Mouse (Mus musculus) gastrocnemius, postnatal 14 days (tissue): ENCODE data around the gene Actl6b. TPM values are rescaled to one million over a fixed set of nuclear protein-coding genes. Genes with fewer than 3 reads are reported as not detected.
A peak's percentile ranks its signal among the peaks of the same experiment; 100 is the strongest.

ENCODE experiments used
- DNase-seq: peaks from one replicate; pipeline ENCODE4 v3.0.0; 2021; ENCODE audit warnings: mixed read lengths
- intact Hi-C: fragments of 180-260 bp; cut with DNase I; formaldehyde crosslinking; loops from one replicate; pipeline ENCODE4 v1.15.1; 2025; ENCODE audit warnings: low total_unique reads
- long read RNA-seq, 2 experiments: library from polyadenylated mRNA; stranded (forward); transcript quantifications; one replicate each; pipeline ENCODE4 v2.0.0; 2021
- total RNA-seq, 2 experiments: library from RNA; stranded (reverse); gene quantifications; 2 replicates each; pipeline ENCODE4 v1.2.3; 2021

The Actl6b gene
- total RNA-seq, result not detected
- long read RNA-seq, experiment 1, result 0 reads
- long read RNA-seq, experiment 2, result 0 reads

- intact Hi-C loops, result no loop called here
- DNase-seq, result peak; percentile 72
Observed at GRCm38 (mm10) chr5:137553411-137553837, at the start of gene Actl6b. TSS of gene Actl6b (plus strand) at chr5:137553517.

- DNase-seq, result peak; percentile 3
- intact Hi-C loops, result no loop called here
Observed at GRCm38 (mm10) chr5:137504041-137504440, 49.3 kb upstream of the Actl6b start.

DNA sequence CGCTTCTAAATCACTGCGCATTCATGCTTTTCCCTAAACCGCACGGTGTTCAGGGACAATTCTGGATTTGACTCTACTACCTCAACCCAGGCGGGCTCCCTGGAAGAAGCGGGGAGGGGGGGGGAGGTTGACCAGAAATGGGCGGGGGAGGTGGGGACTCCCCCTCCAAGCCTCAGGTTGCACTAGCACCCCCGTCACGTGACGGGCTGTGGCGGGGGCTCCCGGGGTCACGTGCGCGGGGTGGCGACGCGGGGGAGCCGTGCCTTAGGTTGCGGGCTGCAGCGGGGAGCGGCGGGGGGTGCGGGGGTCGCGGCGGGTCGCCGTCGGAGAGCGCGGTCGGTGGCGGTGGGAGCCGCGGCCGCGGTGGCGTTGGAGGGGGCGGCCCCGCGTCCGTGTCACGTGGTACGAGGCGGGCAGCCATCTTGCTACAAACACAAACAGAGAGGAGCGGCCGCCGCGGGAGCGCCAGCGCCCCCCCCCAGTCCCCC lies 43.3 kb upstream of the Actl6b start:
- DNase-seq, result peak; percentile 83
- intact Hi-C loops, result loop anchor here (10.0 kb wide), 1 partner anchor 75 kb away; no protein-coding TSS in a partner anchor

DNA sequence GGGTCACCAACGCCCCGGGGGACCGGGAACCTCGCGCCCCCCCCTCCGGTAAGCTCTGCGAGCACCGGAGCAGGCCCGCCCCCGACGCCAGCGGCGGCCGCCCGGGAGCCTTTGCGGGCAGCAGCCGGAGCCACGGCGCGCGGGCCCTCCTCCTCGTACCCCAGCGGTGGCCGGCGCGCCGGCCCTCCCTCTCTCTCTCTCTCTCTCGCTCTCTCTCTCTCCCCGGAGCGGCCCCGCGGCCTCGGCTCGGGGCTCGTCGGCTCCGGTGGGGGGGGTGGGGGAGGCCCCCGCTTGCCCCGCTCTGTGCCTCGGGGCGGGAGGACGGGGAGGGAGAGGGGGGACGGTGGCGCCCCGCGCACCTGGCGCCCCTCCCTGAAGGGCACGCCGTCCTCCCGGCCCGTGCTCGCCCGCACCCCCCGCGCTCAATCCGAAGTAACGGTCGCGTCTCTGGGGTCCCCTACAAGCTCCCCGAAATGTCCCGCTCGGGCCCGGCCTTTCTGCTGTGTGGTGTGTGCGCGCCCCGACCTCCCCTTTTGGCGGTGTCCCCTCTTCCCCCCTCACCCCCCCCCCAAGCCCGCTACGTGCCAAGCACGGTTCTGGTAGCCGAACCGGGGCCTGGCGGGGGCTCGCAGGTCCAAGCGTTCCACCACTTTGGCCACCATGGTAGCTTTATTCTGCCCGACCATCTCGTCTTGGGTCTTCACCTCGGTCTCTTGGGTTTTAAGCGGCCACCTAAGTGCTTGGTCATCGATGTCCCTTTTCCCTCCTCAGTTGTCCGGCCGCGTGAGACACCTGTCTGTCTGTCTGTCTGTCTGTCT lies 42.5 kb upstream of the Actl6b start:
- no peak for DNase-seq
- intact Hi-C loops, result loop anchor here (10.0 kb wide), 1 partner anchor 74 kb away; no protein-coding TSS in a partner anchor

GRCm38 (mm10) chr5:137511706-137512105 lies 41.6 kb upstream of the Actl6b start:
- intact Hi-C loops, result loop anchor here (10.0 kb wide), 1 partner anchor 73 kb away; no protein-coding TSS in a partner anchor
- no peak for DNase-seq

DNA sequence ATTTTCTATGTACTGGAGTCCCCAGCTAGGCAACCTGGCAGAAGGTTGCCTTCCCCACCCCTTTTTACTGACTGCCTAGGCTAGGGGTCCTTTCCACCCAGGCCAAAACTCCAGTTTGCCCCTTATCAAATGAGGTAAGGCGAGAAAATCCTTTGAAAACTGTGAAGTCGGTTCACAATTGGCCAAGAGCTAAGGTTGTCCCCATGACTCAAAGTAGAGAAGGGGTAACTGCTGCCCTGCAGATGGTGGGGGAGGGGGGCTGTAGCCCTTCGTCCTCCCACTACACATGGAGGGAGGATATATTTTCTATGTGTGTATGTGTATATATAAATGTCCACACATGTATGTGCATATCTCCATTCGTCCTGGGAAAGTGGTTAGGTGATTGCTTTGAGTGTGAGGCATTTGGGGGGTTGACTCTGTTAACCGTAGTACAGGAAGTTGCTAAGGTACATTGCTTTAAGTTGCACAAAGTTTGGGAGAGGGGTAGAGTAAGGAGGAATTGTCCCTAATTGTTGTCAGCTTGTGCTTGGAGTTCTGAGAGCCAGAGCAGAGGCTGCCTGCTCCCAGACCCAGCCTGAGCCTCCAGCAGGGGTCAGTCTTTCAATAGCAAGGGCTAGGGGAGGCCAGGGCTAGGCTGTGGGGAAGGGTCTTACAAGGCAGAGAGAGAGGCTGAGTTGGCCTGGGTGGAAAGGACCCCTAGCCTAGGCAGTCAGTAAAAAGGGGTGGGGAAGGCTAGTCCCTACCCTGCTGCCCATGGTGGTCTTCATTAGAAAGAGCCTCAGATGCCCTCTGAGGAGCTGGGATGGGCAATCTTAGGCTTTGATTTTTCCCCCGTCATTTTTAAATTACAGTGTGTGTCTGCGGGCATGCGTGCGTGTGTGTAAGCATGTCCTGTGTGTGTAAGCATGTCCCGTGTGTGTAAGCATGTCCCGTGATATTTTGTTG lies 40.2 kb upstream of the Actl6b start:
- intact Hi-C loops, result loop anchor here (10.0 kb wide), 1 partner anchor 72 kb away; no protein-coding TSS in a partner anchor
- no peak for DNase-seq

- intact Hi-C loops, result loop anchor here (10.0 kb wide), 1 partner anchor 71 kb away; no protein-coding TSS in a partner anchor
- no peak for DNase-seq
Observed at GRCm38 (mm10) chr5:137513951-137514721, 39.2 kb upstream of the Actl6b start.

DNA sequence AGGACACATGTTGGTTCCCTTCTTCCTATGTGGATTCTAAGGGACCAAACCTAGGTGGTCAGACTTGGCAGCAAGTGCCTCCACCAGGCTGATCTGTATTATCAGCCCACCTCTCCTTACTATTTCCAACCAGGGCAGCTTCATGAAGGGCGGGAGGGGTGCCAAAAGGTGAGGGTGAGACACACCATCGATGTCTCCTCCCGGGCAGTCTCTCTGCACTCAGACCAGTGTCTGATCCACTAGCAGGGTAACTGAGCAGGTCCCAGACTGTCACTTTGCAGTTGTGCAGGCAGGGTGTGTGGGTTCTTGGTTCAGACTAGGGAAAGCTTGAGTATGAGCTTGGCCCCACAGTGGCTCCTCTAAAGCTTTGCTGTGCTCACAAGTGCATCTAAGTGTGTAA lies 38.5 kb upstream of the Actl6b start:
- intact Hi-C loops, result loop anchor here (10.0 kb wide), 1 partner anchor 70 kb away; no protein-coding TSS in a partner anchor

GRCm38 (mm10) chr5:137518436-137518835 lies 34.9 kb upstream of the Actl6b start, which contains the start of gene Gigyf1:
TSS of gene Gigyf1 (plus strand) at chr5:137518548.
- intact Hi-C loops, result loop anchor here (10.0 kb wide), 1 partner anchor 66 kb away; no protein-coding TSS in a partner anchor
- DNase-seq, result no peak

More for the DNA sequence above, 38.5 kb upstream of the Actl6b start:
- DNase-seq, result no peak

- intact Hi-C loops, result loop anchor here (10.0 kb wide), 2 partner anchors 65 to 115 kb away; no protein-coding TSS in a partner anchor
- no peak for DNase-seq
Observed at GRCm38 (mm10) chr5:137519691-137520550, 33.4 kb upstream of the Actl6b start.

GRCm38 (mm10) chr5:137521861-137522260 lies 31.5 kb upstream of the Actl6b start:
- no peak for DNase-seq
- intact Hi-C loops, result loop anchor here (10.0 kb wide), 1 partner anchor 113 kb away; no protein-coding TSS in a partner anchor

- DNase-seq, result no peak
- intact Hi-C loops, result loop anchor here (10.0 kb wide), 1 partner anchor 112 kb away; no protein-coding TSS in a partner anchor
Observed at GRCm38 (mm10) chr5:137522711-137523110, 30.6 kb upstream of the Actl6b start.

DNA sequence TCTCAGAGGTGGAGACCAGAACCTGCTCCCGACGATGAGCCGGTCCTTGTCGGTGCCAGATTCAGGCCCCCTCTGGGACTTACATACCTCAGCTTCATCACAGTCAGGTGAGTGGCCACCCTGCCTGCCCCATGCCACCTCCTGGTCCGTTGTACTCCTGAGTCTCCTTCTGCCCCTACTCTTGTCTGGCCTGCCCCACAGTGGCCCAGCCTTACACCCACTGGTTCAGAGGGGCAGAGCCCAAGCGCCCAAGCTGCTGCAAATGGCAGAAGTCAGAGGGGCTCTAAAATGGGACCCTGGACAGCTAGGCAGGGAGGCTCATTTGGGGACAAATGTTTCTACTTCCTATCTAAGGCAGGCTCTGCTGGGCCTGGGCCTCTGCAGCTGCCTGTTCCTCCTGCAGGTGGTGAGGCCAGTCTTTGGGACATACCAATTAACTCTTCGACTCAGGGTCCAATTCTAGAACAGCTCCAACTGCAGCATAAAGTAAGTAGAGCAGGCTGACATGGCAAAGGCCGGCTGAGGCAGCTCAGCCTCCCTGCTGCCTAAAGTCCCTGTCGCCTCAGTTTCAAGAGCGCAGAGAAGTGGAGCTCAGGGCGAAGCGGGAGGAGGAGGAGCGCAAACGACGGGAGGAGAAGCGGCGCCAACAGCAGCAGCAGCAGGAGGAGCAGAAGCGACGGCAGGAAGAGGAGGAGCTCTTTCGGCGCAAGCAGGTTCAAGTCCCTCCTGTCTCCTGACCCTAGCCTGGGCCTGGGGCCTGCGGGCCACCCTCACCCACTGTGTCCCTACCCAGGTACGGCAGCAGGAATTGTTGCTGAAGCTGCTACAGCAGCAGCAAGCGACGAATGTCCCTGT lies 29.7 kb upstream of the Actl6b start:
- intact Hi-C loops, result loop anchor here (10.0 kb wide), 1 partner anchor 111 kb away; no protein-coding TSS in a partner anchor
- DNase-seq, result no peak

DNA sequence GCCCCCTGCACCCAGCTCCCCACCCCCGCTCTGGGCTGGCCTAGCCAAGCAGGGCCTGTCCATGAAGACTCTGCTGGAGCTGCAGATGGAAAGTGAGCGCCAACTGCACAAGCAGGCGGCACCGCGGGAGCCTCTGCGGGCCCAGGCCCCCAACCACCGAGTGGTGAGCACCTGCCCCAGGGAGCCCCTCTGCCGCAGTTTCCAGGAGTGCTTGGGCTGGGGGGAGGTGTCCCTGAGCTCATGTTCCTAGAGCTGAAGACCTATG lies 29.1 kb upstream of the Actl6b start:
- no peak for DNase-seq
- intact Hi-C loops, result loop anchor here (10.0 kb wide), 1 partner anchor 111 kb away; no protein-coding TSS in a partner anchor

- intact Hi-C loops, result loop anchor here (10.0 kb wide), 1 partner anchor 110 kb away; no protein-coding TSS in a partner anchor
- no peak for DNase-seq
Observed at GRCm38 (mm10) chr5:137524671-137525070, 28.6 kb upstream of the Actl6b start.

GRCm38 (mm10) chr5:137525511-137525910 lies 27.8 kb upstream of the Actl6b start:
- no peak for DNase-seq
- intact Hi-C loops, result loop anchor here (10.0 kb wide), 1 partner anchor 109 kb away; no protein-coding TSS in a partner anchor
